Mouse (Mus musculus) kidney, adult 18-20 months (tissue): Measurements from ENCODE around the gene Fam204a.

Experiments used
- DNase-seq: peaks from one replicate; pipeline ENCODE4 v3.0.0; 2021

Gene Fam204a

GRCm38 (mm10) chr19:60225899-60226844, at the start of gene Fam204a:
Fam204a (minus strand) TSS chr19:60226701.
- peak; percentile 98 for DNase-seq

DNA sequence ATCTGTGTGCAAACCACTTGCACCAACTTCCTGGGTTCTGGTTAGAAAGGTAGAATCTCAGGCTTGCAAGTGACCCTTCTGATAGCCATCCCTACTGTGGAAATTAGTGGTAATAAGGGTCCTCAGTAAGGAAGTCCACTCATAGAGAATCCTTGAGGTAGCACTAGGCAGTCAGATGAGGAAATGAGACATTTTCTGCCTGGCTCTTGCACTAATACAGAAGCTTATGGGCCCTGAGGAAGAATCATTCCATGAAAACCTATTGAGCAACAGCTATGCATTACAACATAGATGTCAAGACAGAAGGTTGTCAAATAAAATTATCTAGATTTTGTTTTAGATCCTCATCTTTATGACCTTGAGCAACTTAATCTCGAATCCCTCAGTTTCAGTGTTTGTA, 39.3 kb upstream of the Fam204a start:
- no peak for DNase-seq

- DNase-seq = no peak
These were observed 34.2 kb upstream of the Fam204a start for GRCm38 (mm10) chr19:60260689-60261088.

- DNase-seq = no peak
These were observed 25.5 kb upstream of the Fam204a start for GRCm38 (mm10) chr19:60252021-60252420.

DNA sequence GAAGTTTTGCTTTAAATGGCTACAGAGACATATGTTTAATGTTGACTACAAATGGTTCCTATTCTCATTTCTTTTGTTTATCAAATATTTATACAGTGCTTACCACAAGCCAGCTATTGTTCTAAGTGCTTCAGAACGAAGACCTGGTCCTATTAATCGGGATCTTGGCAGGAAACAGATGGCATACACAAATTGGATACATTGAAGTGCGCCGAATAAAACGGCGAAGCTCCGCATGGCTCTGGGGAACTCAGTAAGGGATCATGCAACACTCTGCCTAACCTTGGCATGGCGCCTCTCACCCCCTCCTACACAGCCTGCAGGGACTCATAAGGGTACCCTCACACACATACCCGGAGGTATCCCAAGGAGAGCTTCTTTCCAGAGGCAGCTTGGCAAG, 24.7 kb upstream of the Fam204a start:
- no peak for DNase-seq

GRCm38 (mm10) chr19:60245250-60245649, 18.7 kb upstream of the Fam204a start:
- DNase-seq = no peak

DNA sequence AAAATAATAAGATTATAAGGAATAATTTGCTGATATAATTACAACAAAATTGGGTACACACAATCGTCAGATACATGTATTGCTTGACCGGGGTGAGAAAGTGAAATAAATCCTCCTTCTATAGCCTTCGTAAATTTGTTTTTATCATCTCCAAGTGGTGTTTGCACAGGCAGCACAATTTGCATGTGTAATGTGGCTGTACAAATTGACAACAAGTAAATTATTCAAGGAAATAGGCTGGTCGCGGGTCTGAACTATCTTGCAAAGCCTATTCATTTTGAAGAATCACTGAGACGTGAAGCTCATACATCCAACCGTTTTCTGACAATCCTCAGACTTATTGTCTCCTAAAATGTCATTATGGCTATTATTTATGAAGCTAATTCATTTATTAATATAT, 16.1 kb upstream of the Fam204a start:
- DNase-seq = no peak

- no peak for DNase-seq
These were observed 15.6 kb upstream of the Fam204a start for GRCm38 (mm10) chr19:60241916-60242602.

- no peak for DNase-seq
These were observed 5.0 kb upstream of the Fam204a start for GRCm38 (mm10) chr19:60231542-60231941.

DNA sequence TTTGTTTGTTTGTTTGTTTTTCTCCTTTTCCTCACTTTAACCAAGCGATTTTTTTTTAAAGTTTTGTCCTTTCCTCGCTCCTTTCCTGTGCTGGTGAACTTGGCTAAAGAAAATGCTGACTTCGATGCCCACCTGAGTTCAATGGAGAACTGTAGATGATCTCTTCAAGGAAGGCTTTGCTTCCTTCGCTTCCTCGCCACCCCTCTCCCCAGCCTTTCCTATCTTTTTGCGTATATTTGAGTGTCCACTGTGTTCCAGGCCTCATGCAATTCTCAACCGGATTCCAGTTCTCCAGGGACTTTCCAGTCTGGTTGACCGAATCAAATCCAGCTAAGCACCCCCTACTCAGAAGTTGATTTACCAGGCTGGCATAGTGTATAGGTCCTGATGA, 339 bp upstream of the Fam204a start:
- no peak for DNase-seq

DNA sequence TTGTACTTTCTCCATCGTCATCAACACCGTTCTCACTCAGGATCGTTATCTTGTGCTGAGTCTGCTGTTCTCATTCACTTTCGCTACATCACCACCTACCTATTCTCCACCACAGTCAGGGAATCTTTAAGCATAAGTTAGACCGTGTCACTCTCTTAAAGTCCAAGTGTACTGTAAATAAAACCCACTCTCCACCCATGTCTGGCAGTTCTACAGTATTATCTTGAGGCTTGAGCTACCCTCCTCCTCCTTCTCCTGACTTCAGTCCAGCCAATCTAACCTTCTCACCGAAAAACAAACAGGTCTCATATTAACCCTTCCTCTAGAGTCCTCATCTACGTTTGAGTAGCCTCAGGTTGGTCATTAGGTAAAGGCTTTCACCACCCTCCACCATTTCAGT, 7.1 kb downstream of the Fam204a start:
- no peak for DNase-seq

DNA sequence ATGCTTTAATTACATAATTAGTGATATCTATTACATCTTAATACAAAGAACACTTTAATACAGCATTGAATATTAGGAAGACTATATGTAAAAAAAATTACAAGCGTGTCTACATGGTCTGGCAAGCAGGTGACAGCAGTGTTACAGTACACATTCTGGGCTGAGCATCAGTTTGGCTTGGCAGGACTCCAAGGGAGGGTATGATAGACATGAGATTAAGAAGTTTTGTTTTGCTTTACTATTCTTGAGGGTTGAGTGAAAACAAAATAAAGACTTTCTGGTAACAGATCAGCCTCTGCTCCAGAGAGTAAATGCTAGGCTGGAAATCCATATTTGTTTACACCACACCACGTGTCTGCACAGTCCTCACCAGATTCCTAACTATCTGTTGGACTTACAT, 8.5 kb downstream of the Fam204a start:
- DNase-seq = no peak

DNA sequence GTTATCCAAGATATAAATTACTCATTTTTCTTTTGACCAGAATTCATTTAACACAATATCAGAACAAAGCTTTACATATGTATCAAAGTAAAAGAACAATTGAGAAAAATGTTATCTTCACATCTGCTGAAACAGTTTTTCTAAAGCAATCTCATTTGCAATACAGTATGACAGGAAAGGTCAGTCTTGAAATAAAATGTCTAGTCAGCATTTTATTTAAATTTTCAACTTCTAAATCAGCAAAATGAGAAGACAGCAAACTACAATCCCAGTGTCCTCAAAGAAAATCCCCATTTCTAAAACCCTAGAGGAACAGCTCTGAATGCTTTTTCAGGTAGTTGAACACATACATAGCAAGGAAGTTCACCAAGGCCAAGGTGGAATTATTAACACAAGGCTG, 18.3 kb downstream of the Fam204a start:
- no peak for DNase-seq

DNA sequence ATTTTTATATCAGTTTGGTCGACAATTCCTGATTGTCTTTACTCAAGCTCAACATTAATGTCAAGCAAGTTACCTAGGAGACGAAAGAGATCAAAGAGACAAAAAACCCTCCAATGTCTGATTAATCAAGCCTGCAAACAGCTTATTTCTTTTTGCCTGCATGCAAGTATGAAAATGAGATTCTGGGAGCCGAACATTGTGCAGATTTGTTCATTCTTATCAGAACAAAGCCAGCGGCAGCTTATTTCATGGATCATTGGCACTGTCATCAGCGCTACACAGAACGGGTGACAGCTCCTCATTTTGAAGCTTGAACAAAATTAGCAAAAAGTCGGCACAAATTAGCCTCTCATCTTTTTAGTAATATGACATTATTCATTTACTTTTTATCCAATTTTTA, 22.3 kb downstream of the Fam204a start:
- DNase-seq = no peak

- DNase-seq = no peak
These were observed 26.2 kb downstream of the Fam204a start for GRCm38 (mm10) chr19:60200294-60200693.

- DNase-seq = no peak
These were observed 27.3 kb downstream of the Fam204a start for GRCm38 (mm10) chr19:60199152-60199551.

DNA sequence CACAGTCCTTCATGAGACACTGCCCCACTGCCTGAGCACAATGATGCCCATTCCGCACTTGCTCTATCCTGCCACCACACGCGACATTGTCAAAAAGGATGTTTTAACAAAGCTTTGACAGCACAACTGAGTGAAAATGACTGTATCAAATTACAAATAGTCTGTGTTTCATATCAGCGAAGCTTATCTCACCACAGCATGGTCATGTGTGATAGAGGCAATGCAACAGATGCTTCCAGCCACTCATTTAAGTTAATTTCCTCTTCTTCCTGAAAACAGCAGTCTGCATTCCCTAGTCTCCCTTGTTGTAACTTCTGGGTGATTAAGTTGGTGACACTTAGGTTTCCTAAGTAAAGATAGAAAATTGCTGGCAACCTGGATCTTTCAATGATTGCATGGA, 33.7 kb downstream of the Fam204a start:
- DNase-seq = no peak

DNA sequence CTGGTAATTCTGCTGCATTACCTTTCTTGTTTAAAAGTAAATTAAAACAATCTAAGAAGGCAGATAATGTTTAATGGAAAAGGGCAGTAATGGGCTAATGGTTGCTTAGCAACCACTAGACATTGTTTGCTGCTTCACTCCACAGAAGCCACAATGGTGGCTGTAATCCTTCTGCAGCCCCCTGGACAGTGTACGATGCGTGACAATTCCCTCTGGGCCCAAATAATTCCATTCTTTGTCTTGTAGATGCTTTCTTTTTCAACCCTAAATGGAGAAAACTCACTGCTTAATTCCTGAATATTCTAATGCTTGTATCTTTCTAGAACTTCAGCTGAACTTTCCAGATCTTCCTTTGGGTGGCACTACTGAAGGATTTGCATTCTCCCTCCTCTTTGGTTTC, 37.3 kb downstream of the Fam204a start:
- DNase-seq = no peak

DNA sequence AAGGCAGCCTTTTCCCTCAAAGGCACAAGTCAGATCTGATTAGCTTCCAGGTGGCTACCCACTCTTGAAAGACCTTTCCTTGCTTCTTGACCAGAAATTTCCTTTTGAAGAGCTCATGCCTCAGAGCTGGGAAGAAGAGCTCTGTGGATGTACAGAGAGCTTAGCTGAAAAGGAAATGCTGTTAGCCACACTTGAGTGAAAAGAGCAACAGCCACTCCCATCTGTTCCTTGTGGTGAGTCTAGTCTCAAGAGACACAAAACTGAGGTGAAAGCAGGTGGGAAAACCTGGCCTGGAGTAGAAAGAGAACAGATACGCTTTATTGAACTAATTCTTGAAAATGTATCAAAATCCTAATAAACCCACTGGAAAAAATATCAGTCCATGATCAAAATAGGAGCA, 43.6 kb downstream of the Fam204a start:
- no peak for DNase-seq

DNA sequence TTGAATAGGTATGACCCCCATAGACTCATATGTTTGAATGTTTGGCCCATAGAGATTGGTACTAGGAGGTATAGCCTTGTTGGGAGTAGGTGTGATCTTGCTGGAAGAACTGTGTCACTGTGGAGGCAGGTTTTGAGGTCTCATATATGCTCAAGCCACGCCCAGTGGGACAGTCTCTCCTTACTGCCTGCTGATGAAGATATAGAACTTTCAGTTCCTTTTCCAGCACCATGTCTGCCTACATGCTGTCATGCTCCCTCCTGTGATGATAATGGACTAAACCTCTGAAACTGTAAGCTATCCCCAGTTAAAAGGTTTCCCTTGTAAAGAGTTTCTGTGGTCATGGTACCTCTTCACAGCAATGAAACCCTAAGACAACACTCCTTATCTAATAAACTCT, 44.3 kb downstream of the Fam204a start:
- no peak for DNase-seq

DNA sequence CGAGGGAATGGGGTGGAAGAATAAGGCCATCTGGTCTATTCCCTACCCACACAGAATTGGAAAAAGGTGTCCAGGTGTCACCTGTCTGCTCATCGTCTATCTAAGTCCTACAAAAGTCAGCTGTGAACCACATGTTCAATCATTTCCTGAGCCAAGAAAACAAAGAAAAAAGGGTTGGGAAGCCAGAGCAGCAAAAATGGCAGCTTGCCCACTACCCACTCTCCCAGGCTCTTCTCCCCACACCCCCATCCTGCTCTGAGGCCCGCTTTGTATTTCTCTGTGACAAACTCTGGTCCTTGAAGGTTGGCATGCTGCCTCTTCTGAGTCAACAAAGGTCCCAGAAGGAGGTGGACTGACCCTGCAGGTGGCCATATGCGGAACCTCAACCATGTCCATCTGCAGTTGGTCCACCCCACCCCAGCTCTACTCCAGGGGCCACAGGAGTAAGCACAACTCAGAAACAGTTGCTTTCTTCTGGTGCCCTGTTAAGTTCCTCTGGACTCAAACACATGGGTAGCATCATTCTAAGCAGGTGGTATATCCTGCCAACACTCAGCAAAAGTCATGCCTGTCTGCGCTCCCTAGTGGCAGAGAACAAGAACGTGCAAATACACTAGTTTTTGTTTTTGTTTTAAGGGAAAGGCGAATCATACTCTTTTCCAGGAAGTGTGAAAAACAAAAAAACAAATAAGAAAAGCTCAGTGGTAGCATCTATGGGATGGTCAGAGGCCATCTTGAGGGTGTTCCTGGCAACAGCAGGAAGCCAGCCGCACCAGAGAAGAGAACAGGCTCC, 47.5 kb downstream of the Fam204a start:
- DNase-seq = no peak

DNA sequence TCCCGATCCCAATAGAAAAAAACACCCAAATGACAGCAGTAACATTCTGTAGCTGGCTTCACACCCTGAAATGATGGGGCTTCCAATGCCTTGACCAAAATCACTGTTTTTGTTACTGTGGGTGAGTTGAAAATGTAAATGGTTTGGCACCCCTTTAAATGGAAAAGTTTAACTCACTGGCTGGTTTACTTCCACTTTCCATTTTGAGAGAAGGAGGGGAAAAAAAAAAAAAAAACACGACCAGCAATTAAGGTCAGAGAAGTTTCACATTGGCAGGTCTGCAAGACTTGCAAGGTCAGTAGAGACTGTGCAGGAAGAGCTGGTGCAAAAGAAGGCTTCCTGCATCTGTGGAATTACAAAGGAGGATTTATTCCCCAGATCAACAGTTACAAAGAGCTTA, 61.1 kb downstream of the Fam204a start:
- no peak for DNase-seq

GRCm38 (mm10) chr19:60160611-60161274, 65.8 kb downstream of the Fam204a start:
- DNase-seq = peak; percentile 21
